Mouse (Mus musculus): ENCODE measurements around the gene Pabpn1l. TPM values are rescaled to one million over a fixed set of nuclear protein-coding genes. Genes with fewer than 3 reads are reported as not detected.
A peak's percentile ranks its signal among the peaks of the same experiment; 100 is the strongest.
"Not testable (repeated sequence)": the region's sequence is repeated elsewhere in the genome, so short reads cannot be mapped to it uniquely, and the experiment has no call there.

Pabpn1l gene
- polyA plus RNA-seq, 1 experiment from 2014 or later: not detected

- no peaks in the 10 kb centered on the region for H3K9me3 ChIP-seq
- peaks cover 28% of the 10 kb centered on the region for H3K4me1 ChIP-seq
- WGBS: 78% methylated on average over 9 of the region's 9 CpGs
- no peak for DNase-seq (ENCODE audit: extremely low spot score, low spot score)
- no peaks in the 10 kb centered on the region for H3K27me3 ChIP-seq (ENCODE audit: poor library complexity, severe bottlenecking)
- no peaks in the 10 kb centered on the region for H3K36me3 ChIP-seq (replicated peaks)
- no peak overlapping the region for H3K27ac ChIP-seq
- H3K4me3 ChIP-seq: no peak overlapping the region
These were observed 19.5 kb upstream of the Pabpn1l start for GRCm38 (mm10) chr8:122642071-122642470.

DNA sequence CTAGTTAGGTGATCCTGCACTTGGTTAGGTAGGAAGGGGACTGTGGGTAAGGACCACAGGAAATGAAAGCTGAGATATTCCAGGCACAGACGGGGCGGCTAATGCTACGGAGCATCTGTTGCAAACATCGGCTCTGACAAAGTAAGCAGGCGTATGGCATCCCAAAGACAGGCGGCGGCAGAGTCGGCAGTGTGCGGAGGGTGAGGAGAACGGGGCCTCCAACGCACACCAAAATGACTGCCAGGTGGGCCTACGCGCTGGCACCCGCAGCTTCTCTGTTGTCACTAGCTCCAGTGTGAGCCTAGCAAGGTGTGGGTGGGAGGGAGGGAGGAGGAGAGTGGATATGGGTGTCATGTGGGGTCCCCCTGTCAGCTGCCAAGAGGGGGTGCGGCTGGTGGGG lies 18.9 kb upstream of the Pabpn1l start:
- H3K27me3 ChIP-seq (ENCODE audit: poor library complexity, severe bottlenecking): no peaks in the 10 kb centered on the region
- no peaks in the 10 kb centered on the region for H3K9me3 ChIP-seq
- WGBS: 84% methylated on average over 15 of the region's 15 CpGs
- H3K27ac ChIP-seq: no peak overlapping the region
- peaks cover 28% of the 10 kb centered on the region for H3K4me1 ChIP-seq
- H3K4me3 ChIP-seq: no peak overlapping the region
- no peaks in the 10 kb centered on the region for H3K36me3 ChIP-seq (replicated peaks)
- no peak for DNase-seq (ENCODE audit: extremely low spot score, low spot score)

DNA sequence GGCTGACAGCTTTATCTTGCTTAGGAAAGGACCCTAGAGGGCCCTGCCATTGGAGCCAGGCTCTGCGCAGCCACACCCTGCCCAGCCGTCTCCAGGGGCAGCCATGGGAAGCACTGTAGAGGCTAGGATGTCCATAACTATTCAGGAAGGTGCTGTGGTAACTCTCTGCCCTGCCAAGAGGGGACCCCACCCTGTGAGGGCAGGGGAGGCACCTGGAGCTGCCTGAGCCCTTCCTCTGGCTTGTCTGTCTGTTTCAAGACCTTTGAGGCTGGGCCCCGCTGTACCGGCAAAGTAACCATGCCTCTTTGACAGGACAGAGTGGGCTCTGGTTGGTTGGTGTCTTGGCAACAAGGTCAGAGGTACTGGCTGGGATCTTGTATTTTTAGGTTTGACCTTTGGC lies 18.3 kb upstream of the Pabpn1l start:
- WGBS: 92% methylated on average over 4 of the region's 4 CpGs
- H3K9me3 ChIP-seq: no peaks in the 10 kb centered on the region
- peaks cover 33% of the 10 kb centered on the region for H3K4me1 ChIP-seq
- no peaks in the 10 kb centered on the region for H3K27me3 ChIP-seq (ENCODE audit: poor library complexity, severe bottlenecking)
- no peak overlapping the region for H3K4me3 ChIP-seq
- DNase-seq (ENCODE audit: extremely low spot score, low spot score): no peak
- no peaks in the 10 kb centered on the region for H3K36me3 ChIP-seq (replicated peaks)
- no peak overlapping the region for H3K27ac ChIP-seq

DNA sequence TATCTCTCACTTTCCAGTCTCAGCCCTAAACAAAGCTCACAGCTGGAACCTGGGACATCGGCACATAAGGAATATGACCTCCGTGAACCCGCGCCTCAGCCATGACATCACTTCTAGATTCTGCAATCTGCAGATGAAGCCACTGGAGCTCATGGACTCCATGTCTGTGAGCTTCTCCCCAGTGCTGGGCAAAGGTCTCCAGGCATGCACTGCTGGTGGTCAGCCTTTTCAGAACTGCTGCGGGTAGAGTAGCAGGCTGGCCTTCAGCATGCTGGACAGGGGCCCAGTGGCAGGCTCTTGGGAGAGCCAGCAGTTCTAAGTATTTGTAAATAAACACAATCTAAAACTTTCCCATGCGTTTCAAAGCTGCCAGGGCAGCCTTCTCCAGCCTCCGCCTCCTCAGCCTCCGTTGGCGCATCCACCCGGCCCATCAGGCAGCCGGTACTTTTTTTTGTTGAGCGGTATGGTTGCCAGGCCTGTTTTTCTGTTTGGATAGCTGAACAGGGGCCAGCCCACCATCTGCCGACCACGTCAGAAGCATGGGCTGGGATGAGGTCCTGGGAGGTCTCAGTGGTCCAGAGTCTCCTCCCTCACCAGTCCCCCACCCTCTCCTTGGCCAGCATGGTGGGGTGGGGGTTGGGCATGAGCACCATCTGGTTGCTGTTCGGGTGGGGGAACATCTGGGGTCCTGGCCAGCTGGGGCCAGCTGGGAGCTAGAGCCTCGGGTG lies 17.1 kb upstream of the Pabpn1l start:
- no peaks in the 10 kb centered on the region for H3K9me3 ChIP-seq

DNA sequence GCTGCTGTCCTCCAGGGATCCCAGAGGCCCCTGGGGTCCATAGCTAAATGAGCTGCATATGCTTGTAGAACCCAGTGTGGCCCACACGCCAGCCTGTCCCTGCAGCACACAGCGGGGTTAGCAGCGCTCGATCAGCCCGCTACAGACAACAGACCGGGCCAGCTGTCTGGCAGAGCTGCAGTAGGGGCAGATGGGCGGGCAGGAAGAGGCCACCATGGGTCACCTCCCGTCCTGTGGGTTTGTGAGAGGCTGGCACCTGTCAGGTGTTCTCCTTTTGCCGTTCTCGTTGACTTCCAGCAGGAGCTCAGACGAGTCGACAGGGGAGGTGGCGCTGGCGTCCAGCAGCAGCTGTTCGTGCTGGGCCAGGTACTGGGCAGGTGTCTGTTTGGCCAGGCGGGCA lies 16.1 kb upstream of the Pabpn1l start:
- WGBS: 88% methylated on average over 16 of the region's 16 CpGs
- no peak overlapping the region for H3K27ac ChIP-seq
- H3K27me3 ChIP-seq (ENCODE audit: poor library complexity, severe bottlenecking): no peaks in the 10 kb centered on the region
- H3K4me1 ChIP-seq: peaks cover 35% of the 10 kb centered on the region
- H3K4me3 ChIP-seq: no peak overlapping the region
- no peaks in the 10 kb centered on the region for H3K9me3 ChIP-seq
- DNase-seq (ENCODE audit: extremely low spot score, low spot score): no peak
- 0 out of 2 replicates have a peak, but pooled peaks cover 8% of the 10 kb centered on the region for H3K36me3 ChIP-seq (replicated peaks)

More for the DNA sequence above, 17.1 kb upstream of the Pabpn1l start:
- Histone ChIP-seq H3K27me3 (ENCODE audit: poor library complexity, severe bottlenecking) (no peaks in the 10 kb centered on the region), H3K36me3 (replicated peaks) (0 out of 2 replicates have a peak, but pooled peaks cover 3% of the 10 kb centered on the region), H3K4me3 (no peak overlapping the region), H3K27ac (peak overlapping the region; percentile 53), H3K4me1 (peaks cover 35% of the 10 kb centered on the region)
- DNase-seq (ENCODE audit: extremely low spot score, low spot score): no peak
- 62% methylated on average over 16 of the region's 16 CpGs for WGBS

DNA sequence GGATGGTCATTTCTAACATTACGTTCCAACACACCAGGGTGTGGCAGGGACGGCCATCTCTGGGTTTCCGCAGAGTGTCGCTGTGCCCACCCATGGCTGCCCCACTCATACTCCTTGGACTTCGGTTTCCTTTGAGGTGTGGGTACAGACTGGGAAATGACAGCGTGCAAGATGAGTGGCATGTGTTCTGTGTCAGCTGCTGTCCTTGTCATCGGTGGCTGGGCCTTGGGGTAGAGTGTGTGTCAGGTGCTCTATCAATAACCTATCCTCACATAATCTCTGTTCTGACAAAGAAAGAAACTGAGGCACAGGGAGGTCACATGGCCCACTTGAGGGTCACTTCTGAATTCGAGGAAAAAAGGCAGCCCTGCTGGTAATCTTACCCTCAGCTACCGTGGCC lies 14.7 kb upstream of the Pabpn1l start:
- Histone ChIP-seq H3K27me3 (ENCODE audit: poor library complexity, severe bottlenecking) (no peaks in the 10 kb centered on the region), H3K36me3 (replicated peaks) (0 out of 2 replicates have a peak, but pooled peaks cover 8% of the 10 kb centered on the region), H3K4me3 (no peak overlapping the region), H3K27ac (no peak overlapping the region), H3K9me3 (no peaks in the 10 kb centered on the region), H3K4me1 (peaks cover 35% of the 10 kb centered on the region)
- no peak for DNase-seq (ENCODE audit: extremely low spot score, low spot score)
- WGBS: 91% methylated on average over 9 of the region's 9 CpGs

DNA sequence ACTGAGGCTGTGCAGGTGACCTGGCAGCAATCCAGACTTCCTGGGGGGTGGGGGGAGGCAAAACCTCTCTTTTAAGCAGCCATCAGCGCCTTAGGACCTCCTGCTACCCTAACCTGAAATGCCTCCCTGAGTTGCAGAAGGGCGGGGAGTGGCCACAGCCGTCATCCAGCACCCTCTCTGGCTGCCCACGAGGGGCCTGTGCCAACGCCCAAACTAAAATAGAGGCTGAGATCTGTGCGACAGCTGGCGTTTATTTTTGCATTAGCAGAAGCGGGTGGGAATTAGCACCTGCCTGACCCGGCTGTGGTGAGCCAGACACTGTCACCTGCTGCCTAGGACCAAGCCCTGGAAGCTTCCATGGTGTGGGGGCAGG lies 14.2 kb upstream of the Pabpn1l start:
- no peaks in the 10 kb centered on the region for H3K9me3 ChIP-seq
- no peak overlapping the region for H3K27ac ChIP-seq
- no peak for DNase-seq (ENCODE audit: extremely low spot score, low spot score)
- H3K4me3 ChIP-seq: no peak overlapping the region
- H3K36me3 ChIP-seq (replicated peaks): 0 out of 2 replicates have a peak, but pooled peaks cover 8% of the 10 kb centered on the region
- peaks cover 34% of the 10 kb centered on the region for H3K4me1 ChIP-seq
- 85% methylated on average over 9 of the region's 9 CpGs for WGBS
- no peaks in the 10 kb centered on the region for H3K27me3 ChIP-seq (ENCODE audit: poor library complexity, severe bottlenecking)

DNA sequence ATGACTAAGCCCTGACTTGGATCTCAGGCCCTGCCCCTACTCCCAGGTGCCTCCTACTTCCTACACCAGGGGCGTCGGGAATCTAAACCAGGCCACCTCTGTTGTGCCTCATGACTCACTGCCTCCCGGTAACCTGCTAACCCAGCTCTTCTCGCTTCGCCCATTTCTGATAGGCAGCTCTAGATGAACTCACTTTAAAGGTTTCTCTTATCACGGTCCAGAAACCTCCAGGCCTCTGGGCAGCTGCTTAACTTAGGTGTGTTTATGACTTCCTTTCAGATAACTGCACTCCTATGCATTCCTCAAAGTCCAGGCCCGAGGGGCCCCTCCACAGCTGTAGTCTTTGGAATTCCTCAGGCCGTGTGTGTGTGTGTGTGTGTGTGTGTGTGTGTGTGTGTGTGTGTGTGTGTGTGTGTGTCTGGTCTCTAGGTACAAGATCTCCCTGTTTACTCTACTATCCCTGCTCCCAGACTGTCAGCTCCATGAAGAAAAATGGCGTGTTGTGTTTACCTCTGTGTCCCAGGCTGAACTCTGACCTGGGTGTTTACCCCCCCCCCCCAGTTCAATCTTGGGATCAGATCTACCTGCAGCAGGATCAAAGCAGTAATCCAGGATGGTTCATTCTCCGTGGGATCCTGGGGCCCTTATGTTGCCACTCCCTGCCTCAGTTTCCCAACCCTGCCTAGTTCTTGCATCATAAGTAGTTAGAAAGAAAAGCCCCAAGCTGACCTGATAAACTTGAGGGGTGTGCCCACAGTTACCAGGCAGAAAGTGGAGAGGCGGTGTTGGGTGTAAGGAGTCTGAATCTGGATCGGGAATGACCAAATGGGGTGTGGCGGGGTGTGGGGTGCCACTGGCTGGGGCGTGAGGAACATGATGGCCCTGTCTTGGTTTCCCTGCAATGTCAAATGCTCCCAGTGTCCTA lies 13.6 kb upstream of the Pabpn1l start:
- Histone ChIP-seq H3K9me3 (no peaks in the 10 kb centered on the region), H3K27me3 (ENCODE audit: poor library complexity, severe bottlenecking) (no peaks in the 10 kb centered on the region), H3K4me3 (no peak overlapping the region), H3K4me1 (peaks cover 28% of the 10 kb centered on the region), H3K36me3 (replicated peaks) (0 out of 2 replicates have a peak, but pooled peaks cover 8% of the 10 kb centered on the region), H3K27ac (no peak overlapping the region)
- DNase-seq (ENCODE audit: extremely low spot score, low spot score): no peak
- WGBS: 82% methylated on average over 14 of the region's 14 CpGs

GRCm38 (mm10) chr8:122633205-122633604 lies 10.7 kb upstream of the Pabpn1l start:
- Histone ChIP-seq H3K27me3 (ENCODE audit: poor library complexity, severe bottlenecking) (peaks cover 24% of the 10 kb centered on the region), H3K9me3 (no peaks in the 10 kb centered on the region), H3K27ac (no peak overlapping the region), H3K4me3 (no peak overlapping the region), H3K4me1 (peaks cover 24% of the 10 kb centered on the region), H3K36me3 (replicated peaks) (0 out of 2 replicates have a peak, but pooled peaks cover 8% of the 10 kb centered on the region)
- DNase-seq (ENCODE audit: extremely low spot score, low spot score): no peak
- WGBS: 96% methylated on average over 14 of the region's 14 CpGs

DNA sequence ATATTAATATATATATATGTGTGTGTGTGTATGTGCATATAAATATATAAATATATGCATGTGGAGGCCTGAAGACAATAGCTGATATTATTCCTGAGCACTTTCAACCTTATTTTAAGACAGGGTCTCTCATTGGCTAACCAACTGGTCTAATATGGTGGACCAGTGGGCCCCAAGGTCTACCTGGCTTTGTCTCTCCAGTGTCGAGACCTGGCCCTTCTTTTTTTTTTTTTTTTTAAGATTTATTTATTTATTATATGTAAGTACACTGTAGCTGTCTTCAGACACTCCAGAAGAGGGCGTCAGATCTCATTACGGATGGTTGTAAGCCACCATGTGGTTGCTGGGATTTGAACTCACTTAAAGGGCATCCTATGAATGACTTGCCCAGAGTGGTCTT lies 9.6 kb upstream of the Pabpn1l start:
- H3K27ac ChIP-seq; DNase-seq (ENCODE audit: extremely low spot score, low spot score); H3K36me3 ChIP-seq (replicated peaks); H3K9me3 ChIP-seq; H3K4me3 ChIP-seq: not testable (repeated sequence)
- 77% methylated on average over 3 of the region's 3 CpGs for WGBS
- peaks cover 33% of the 10 kb centered on the region for H3K27me3 ChIP-seq (ENCODE audit: poor library complexity, severe bottlenecking)
- peaks cover 24% of the 10 kb centered on the region for H3K4me1 ChIP-seq

DNA sequence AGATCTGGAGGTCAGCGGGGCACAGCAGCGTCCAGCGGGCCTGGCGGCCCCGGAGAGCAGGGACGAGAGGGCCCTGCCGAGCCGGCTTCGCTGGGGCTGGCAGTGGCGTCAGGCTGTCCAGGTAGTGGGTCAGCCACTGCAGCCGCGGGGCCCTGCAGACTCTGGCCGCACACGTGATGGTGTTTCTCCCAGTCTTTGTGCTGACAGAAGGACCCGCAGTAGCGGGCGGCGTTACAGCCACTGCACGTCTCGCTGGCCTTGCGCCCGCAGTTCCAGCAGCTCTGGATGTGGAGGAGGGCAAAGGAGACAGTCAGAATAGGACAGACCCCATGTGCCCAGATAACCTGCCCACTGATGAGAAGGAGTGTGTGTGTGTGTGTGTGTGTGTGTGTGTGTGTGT lies 8.2 kb upstream of the Pabpn1l start:
- whole genome bisulfite sequencing: 59% methylated on average over 22 of the region's 22 CpGs
- DNase-seq (ENCODE audit: extremely low spot score, low spot score): no peak
- Histone ChIP-seq H3K4me3 (peak overlapping the region; percentile 26), H3K36me3 (replicated peaks) (0 out of 2 replicates have a peak, but pooled peaks cover 8% of the 10 kb centered on the region), H3K27ac (peak overlapping the region; percentile 64), H3K9me3 (no peaks in the 10 kb centered on the region), H3K4me1 (peaks cover 17% of the 10 kb centered on the region), H3K27me3 (ENCODE audit: poor library complexity, severe bottlenecking) (peaks cover 33% of the 10 kb centered on the region)

GRCm38 (mm10) chr8:122629388-122629787 lies 6.8 kb upstream of the Pabpn1l start:
- DNase-seq (ENCODE audit: extremely low spot score, low spot score): no peak
- H3K27me3 ChIP-seq (ENCODE audit: poor library complexity, severe bottlenecking): peaks cover 33% of the 10 kb centered on the region
- no peaks in the 10 kb centered on the region for H3K9me3 ChIP-seq
- H3K36me3 ChIP-seq (replicated peaks): 0 out of 2 replicates have a peak, but pooled peaks cover 2% of the 10 kb centered on the region
- 21% methylated on average over 10 of the region's 10 CpGs for WGBS
- H3K4me3 ChIP-seq: no peak overlapping the region
- H3K4me1 ChIP-seq: peaks cover 16% of the 10 kb centered on the region
- no peak overlapping the region for H3K27ac ChIP-seq

- H3K4me3 ChIP-seq: no peak overlapping the region
- WGBS: 81% methylated on average over 2 of the region's 2 CpGs
- H3K36me3 ChIP-seq (replicated peaks): no peaks in the 10 kb centered on the region
- no peak overlapping the region for H3K27ac ChIP-seq
- no peak for DNase-seq (ENCODE audit: extremely low spot score, low spot score)
- H3K9me3 ChIP-seq: no peaks in the 10 kb centered on the region
- H3K4me1 ChIP-seq: peaks cover 33% of the 10 kb centered on the region
- H3K27me3 ChIP-seq (ENCODE audit: poor library complexity, severe bottlenecking): peaks cover 33% of the 10 kb centered on the region
These were observed 4.4 kb upstream of the Pabpn1l start for GRCm38 (mm10) chr8:122626896-122627295.
